Mouse (Mus musculus): ENCODE measurements around the gene Gm38394. TPM values are rescaled to one million over a fixed set of nuclear protein-coding genes. Genes with fewer than 3 reads are reported as not detected.
"Not testable (repeated sequence)": the region's sequence is repeated elsewhere in the genome, so short reads cannot be mapped to it uniquely, and the experiment has no call there.

Gene Gm38394
- polyA plus RNA-seq, 1 experiment = 5.4 TPM

GRCm38 (mm10) chr1:133671266-133671665, 10.1 kb upstream of the Gm38394 start:
- no peaks in the 10 kb centered on the region for H3K4me1 ChIP-seq (ENCODE audit: control insufficient read depth, insufficient read depth, insufficient read length, low read length)
- H3K27ac ChIP-seq (replicated peaks; ENCODE audit: low read depth, low read length) = no peak overlapping the region
- H3K4me3 ChIP-seq (ENCODE audit: insufficient read depth, low read depth, low read length) = no peak overlapping the region

- Histone ChIP-seq H3K27ac (replicated peaks; ENCODE audit: low read depth, low read length) (no peak overlapping the region), H3K4me1 (ENCODE audit: control insufficient read depth, insufficient read depth, insufficient read length, low read length) (no peaks in the 10 kb centered on the region), H3K4me3 (ENCODE audit: insufficient read depth, low read depth, low read length) (no peak overlapping the region)
These were observed 9.7 kb upstream of the Gm38394 start for GRCm38 (mm10) chr1:133670776-133671175.

- H3K27ac ChIP-seq (replicated peaks; ENCODE audit: low read depth, low read length) = no peak overlapping the region
- no peaks in the 10 kb centered on the region for H3K4me1 ChIP-seq (ENCODE audit: control insufficient read depth, insufficient read depth, insufficient read length, low read length)
- H3K4me3 ChIP-seq (ENCODE audit: insufficient read depth, low read depth, low read length) = no peak overlapping the region
These were observed 9.1 kb upstream of the Gm38394 start for GRCm38 (mm10) chr1:133670190-133670589.

GRCm38 (mm10) chr1:133668618-133669017, 7.5 kb upstream of the Gm38394 start:
- H3K4me3 ChIP-seq (ENCODE audit: insufficient read depth, low read depth, low read length) = no peak overlapping the region
- H3K27ac ChIP-seq (replicated peaks; ENCODE audit: low read depth, low read length) = no peak overlapping the region
- H3K4me1 ChIP-seq (ENCODE audit: control insufficient read depth, insufficient read depth, insufficient read length, low read length) = no peaks in the 10 kb centered on the region

GRCm38 (mm10) chr1:133667721-133668120, 6.6 kb upstream of the Gm38394 start:
- no peaks in the 10 kb centered on the region for H3K4me1 ChIP-seq (ENCODE audit: control insufficient read depth, insufficient read depth, insufficient read length, low read length)
- H3K27ac ChIP-seq (replicated peaks; ENCODE audit: low read depth, low read length) = no peak overlapping the region
- H3K4me3 ChIP-seq (ENCODE audit: insufficient read depth, low read depth, low read length) = no peak overlapping the region

- not testable (repeated sequence) for H3K27ac ChIP-seq (replicated peaks; ENCODE audit: low read depth, low read length); H3K4me3 ChIP-seq (ENCODE audit: insufficient read depth, low read depth, low read length); H3K4me1 ChIP-seq (ENCODE audit: control insufficient read depth, insufficient read depth, insufficient read length, low read length)
These were observed 4.6 kb upstream of the Gm38394 start for GRCm38 (mm10) chr1:133665713-133666112.

GRCm38 (mm10) chr1:133664203-133664970, 3.3 kb upstream of the Gm38394 start:
- Histone ChIP-seq H3K27ac (replicated peaks; ENCODE audit: low read depth, low read length) (no peak overlapping the region), H3K4me1 (ENCODE audit: control insufficient read depth, insufficient read depth, insufficient read length, low read length) (no peaks in the 10 kb centered on the region), H3K4me3 (ENCODE audit: insufficient read depth, low read depth, low read length) (no peak overlapping the region)

- Histone ChIP-seq H3K4me1 (ENCODE audit: control insufficient read depth, insufficient read depth, insufficient read length, low read length) (peaks cover 5% of the 10 kb centered on the region; the same call in 1 of the 2 replicates), H3K27ac (replicated peaks; ENCODE audit: low read depth, low read length) (no peak overlapping the region), H3K4me3 (ENCODE audit: insufficient read depth, low read depth, low read length) (no peak overlapping the region)
These were observed 2.3 kb upstream of the Gm38394 start for GRCm38 (mm10) chr1:133663427-133663826.

GRCm38 (mm10) chr1:133662941-133663340, 1.8 kb upstream of the Gm38394 start:
- Histone ChIP-seq H3K4me3 (ENCODE audit: insufficient read depth, low read depth, low read length) (no peak overlapping the region), H3K27ac (replicated peaks; ENCODE audit: low read depth, low read length) (no peak overlapping the region)

GRCm38 (mm10) chr1:133660466-133661202, 484 bp downstream of the Gm38394 start, which contains the start of gene Zbed6:
Gene Zbed6 (minus strand): TSS chr1:133660885.
- H3K4me3 ChIP-seq (ENCODE audit: insufficient read depth, low read depth, low read length) = peak within 1 kb of the TSS; percentile 98
- peak within 1 kb of the TSS; percentile 97 for H3K27ac ChIP-seq (replicated peaks; ENCODE audit: low read depth, low read length)
- peaks cover 9% of the 10 kb centered on the region; the same call in 1 of the 2 replicates for H3K4me1 ChIP-seq (ENCODE audit: control insufficient read depth, insufficient read depth, insufficient read length, low read length)

More at GRCm38 (mm10) chr1:133662941-133663340, 1.8 kb upstream of the Gm38394 start:
- peaks cover 7% of the 10 kb centered on the region; the same call in 1 of the 2 replicates for H3K4me1 ChIP-seq (ENCODE audit: control insufficient read depth, insufficient read depth, insufficient read length, low read length)

- no peak overlapping the region for H3K4me3 ChIP-seq (ENCODE audit: insufficient read depth, low read depth, low read length)
- no peak overlapping the region for H3K27ac ChIP-seq (replicated peaks; ENCODE audit: low read depth, low read length)
- peaks cover 11% of the 10 kb centered on the region for H3K4me1 ChIP-seq (ENCODE audit: control insufficient read depth, insufficient read depth, insufficient read length, low read length)
These were observed 2.2 kb downstream of the Gm38394 start for GRCm38 (mm10) chr1:133658878-133659277.

GRCm38 (mm10) chr1:133656811-133657210, 4.3 kb downstream of the Gm38394 start:
- H3K4me1 ChIP-seq (ENCODE audit: control insufficient read depth, insufficient read depth, insufficient read length, low read length) = peaks cover 11% of the 10 kb centered on the region
- H3K4me3 ChIP-seq (ENCODE audit: insufficient read depth, low read depth, low read length) = no peak overlapping the region
- no peak overlapping the region for H3K27ac ChIP-seq (replicated peaks; ENCODE audit: low read depth, low read length)

GRCm38 (mm10) chr1:133653033-133653432, 8.1 kb downstream of the Gm38394 start:
- Histone ChIP-seq H3K4me1 (ENCODE audit: control insufficient read depth, insufficient read depth, insufficient read length, low read length) (peaks cover 4% of the 10 kb centered on the region; the same call in 1 of the 2 replicates), H3K27ac (replicated peaks; ENCODE audit: low read depth, low read length) (no peak overlapping the region), H3K4me3 (ENCODE audit: insufficient read depth, low read depth, low read length) (no peak overlapping the region)

GRCm38 (mm10) chr1:133650288-133651055, 10.6 kb downstream of the Gm38394 start:
- H3K4me1 ChIP-seq (ENCODE audit: control insufficient read depth, insufficient read depth, insufficient read length, low read length) = peaks cover 2% of the 10 kb centered on the region; the same call in 1 of the 2 replicates
- H3K27ac ChIP-seq (replicated peaks; ENCODE audit: low read depth, low read length) = no peak overlapping the region
- H3K4me3 ChIP-seq (ENCODE audit: insufficient read depth, low read depth, low read length) = no peak overlapping the region

GRCm38 (mm10) chr1:133645652-133646051, 15.5 kb downstream of the Gm38394 start:
- Histone ChIP-seq H3K4me1 (ENCODE audit: control insufficient read depth, insufficient read depth, insufficient read length, low read length) (no peaks in the 10 kb centered on the region), H3K4me3 (ENCODE audit: insufficient read depth, low read depth, low read length) (no peak overlapping the region), H3K27ac (replicated peaks; ENCODE audit: low read depth, low read length) (no peak overlapping the region)
